Mouse (Mus musculus) hindbrain, embryonic 13.5 days (tissue): ENCODE data around the gene Pgam2. TPM values are rescaled to one million over a fixed set of nuclear protein-coding genes. Genes with fewer than 3 reads are reported as not detected.
A peak's percentile ranks its signal among the peaks of the same experiment; 100 is the strongest.

Experiments used
- ATAC-seq: fragments of 200-750 bp; cut with Nextera tagmentation; 2 replicates; pipeline ENCODE4 v1.8.0; 2017; ENCODE audit warnings: moderate TSS enrichment; ENCODE audit not compliant: low FRiP score
- H3K27ac ChIP-seq: fragments of 300-500 bp; sonication (generic); 2 replicates; pipeline ENCODE4 v1.5.1; 2015; ENCODE audit warnings: inconsistent platforms, mild to moderate bottlenecking, moderate library complexity
- H3K27me3 ChIP-seq: fragments of 300-500 bp; sonication (generic); 2 replicates; pipeline ENCODE4 v1.6.1; 2015; ENCODE audit warnings: mild to moderate bottlenecking, inconsistent platforms
- H3K36me3 ChIP-seq: fragments of 300-500 bp; sonication (generic); 2 replicates; pipeline ENCODE4 v1.6.1; 2015; ENCODE audit warnings: mild to moderate bottlenecking, inconsistent platforms
- H3K4me1 ChIP-seq: fragments of 300-500 bp; sonication (generic); replicated peaks from 2 replicates; pipeline ENCODE4 v1.6.1; 2015; ENCODE audit warnings: inconsistent platforms
- H3K4me2 ChIP-seq: fragments of 300-500 bp; sonication (generic); 2 replicates; pipeline ENCODE4 v1.6.1; 2015; ENCODE audit warnings: inconsistent platforms, mild to moderate bottlenecking, moderate library complexity
- H3K4me3 ChIP-seq: fragments of 300-500 bp; sonication (generic); 2 replicates; pipeline ENCODE4 v1.5.1; 2015; ENCODE audit warnings: mild to moderate bottlenecking, inconsistent platforms
- H3K9ac ChIP-seq: fragments of 300-500 bp; sonication (generic); 2 replicates; pipeline ENCODE4 v1.6.1; 2015; ENCODE audit warnings: mild to moderate bottlenecking, inconsistent platforms
- H3K9me3 ChIP-seq: fragments of 300-500 bp; sonication (generic); 2 replicates; pipeline ENCODE4 v1.6.1; 2016; ENCODE audit warnings: inconsistent platforms
- WGBS: fragments of 180-500 bp; shearing (Covaris S2); methylation state at CpG from one replicate; pipeline ENCODE4 v1.1.7; 2015; 5-methylcytosine and 5-hydroxymethylcytosine counted together
- polyA plus RNA-seq: library from polyadenylated mRNA; unstranded; fragments of >200 nt; fragmentation: Nextera tagmentation; extraction: Ambion mirVana; gene quantifications from 2 replicates; pipeline ENCODE4 v1.2.1, GENCODE M21; 2015

The Pgam2 gene
- 3.4 and 4.3 TPM in 2 replicates for polyA plus RNA-seq

- H3K27ac ChIP-seq, result no peak within 1 kb of the TSS
- H3K27me3 ChIP-seq, result no peaks in the 10 kb centered on the region
- 58% methylated on average over 8 of the region's 8 CpGs for WGBS
- ATAC-seq, result no peak
- no peak within 1 kb of the TSS for H3K9ac ChIP-seq
- H3K9me3 ChIP-seq, result no peaks in the 10 kb centered on the region
- peaks cover 31% of the 10 kb centered on the region for H3K36me3 ChIP-seq
- H3K4me2 ChIP-seq, result no peak within 1 kb of the TSS
- H3K4me1 ChIP-seq, result peaks cover 7% of the 10 kb centered on the region
- no peak within 1 kb of the TSS for H3K4me3 ChIP-seq
Measured at GRCm38 (mm10) chr11:5803551-5803981, at the start of gene Pgam2. Gene Pgam2, minus strand, starts transcription at chr11:5803733.

GRCm38 (mm10) chr11:5852314-5852713 is 48.8 kb upstream of the Pgam2 start:
- no peak for ATAC-seq
- no peaks in the 10 kb centered on the region for H3K27me3 ChIP-seq
- H3K9me3 ChIP-seq, result no peaks in the 10 kb centered on the region
- no peaks in the 10 kb centered on the region for H3K36me3 ChIP-seq
- H3K4me1 ChIP-seq, result peaks cover 14% of the 10 kb centered on the region; the same call in 1 of the 2 replicates
- H3K27ac ChIP-seq, result no peak overlapping the region
- H3K4me2 ChIP-seq, result no peak overlapping the region
- no peak overlapping the region for H3K4me3 ChIP-seq
- WGBS, result 25% methylated on average over 1 of the region's 1 CpGs
- H3K9ac ChIP-seq, result no peak overlapping the region

- Histone ChIP-seq H3K4me1 (peaks cover 13% of the 10 kb centered on the region; the same call in 1 of the 2 replicates), H3K27ac (no peak overlapping the region), H3K4me3 (no peak overlapping the region), H3K27me3 (no peaks in the 10 kb centered on the region), H3K9me3 (no peaks in the 10 kb centered on the region), H3K9ac (no peak overlapping the region), H3K4me2 (no peak overlapping the region), H3K36me3 (no peaks in the 10 kb centered on the region)
- WGBS, result 55% methylated on average over 4 of the region's 4 CpGs
- ATAC-seq, result no peak
Measured at GRCm38 (mm10) chr11:5851021-5851736, 47.6 kb upstream of the Pgam2 start.

- H3K9me3 ChIP-seq, result no peaks in the 10 kb centered on the region
- 68% methylated on average over 5 of the region's 5 CpGs for WGBS
- ATAC-seq, result no peak
Measured at GRCm38 (mm10) chr11:5850452-5850851, 46.9 kb upstream of the Pgam2 start.

GRCm38 (mm10) chr11:5849316-5849715 is 45.8 kb upstream of the Pgam2 start:
- H3K4me2 ChIP-seq, result no peak overlapping the region
- ATAC-seq, result no peak
- 0 out of 2 replicates have a peak, but pooled peaks cover 9% of the 10 kb centered on the region for H3K4me1 ChIP-seq
- H3K9me3 ChIP-seq, result no peaks in the 10 kb centered on the region
- no peak overlapping the region for H3K4me3 ChIP-seq
- H3K9ac ChIP-seq, result no peak overlapping the region
- H3K27ac ChIP-seq, result no peak overlapping the region
- WGBS, result 68% methylated on average over 2 of the region's 2 CpGs
- no peaks in the 10 kb centered on the region for H3K27me3 ChIP-seq
- H3K36me3 ChIP-seq, result no peaks in the 10 kb centered on the region

More at GRCm38 (mm10) chr11:5850452-5850851, 46.9 kb upstream of the Pgam2 start:
- Histone ChIP-seq H3K4me1 (0 out of 2 replicates have a peak, but pooled peaks cover 9% of the 10 kb centered on the region), H3K9ac (no peak overlapping the region), H3K27ac (no peak overlapping the region), H3K4me2 (no peak overlapping the region), H3K27me3 (no peaks in the 10 kb centered on the region), H3K36me3 (no peaks in the 10 kb centered on the region), H3K4me3 (no peak overlapping the region)

GRCm38 (mm10) chr11:5848741-5849140 is 45.2 kb upstream of the Pgam2 start:
- Histone ChIP-seq H3K9me3 (no peaks in the 10 kb centered on the region), H3K9ac (no peak overlapping the region), H3K4me3 (no peak overlapping the region), H3K27me3 (no peaks in the 10 kb centered on the region), H3K27ac (no peak overlapping the region), H3K4me2 (no peak overlapping the region), H3K4me1 (0 out of 2 replicates have a peak, but pooled peaks cover 9% of the 10 kb centered on the region), H3K36me3 (no peaks in the 10 kb centered on the region)
- 32% methylated on average over 6 of the region's 6 CpGs for WGBS
- ATAC-seq, result 0 out of 2 replicates have a peak, but pooled peaks have one; percentile 24

- Histone ChIP-seq H3K4me1 (0 out of 2 replicates have a peak, but pooled peaks cover 9% of the 10 kb centered on the region), H3K4me3 (no peak overlapping the region), H3K4me2 (no peak overlapping the region), H3K27ac (no peak overlapping the region), H3K27me3 (no peaks in the 10 kb centered on the region), H3K9me3 (no peaks in the 10 kb centered on the region), H3K9ac (no peak overlapping the region), H3K36me3 (no peaks in the 10 kb centered on the region)
- ATAC-seq, result no peak
- WGBS, result 75% methylated on average over 7 of the region's 7 CpGs
Measured at GRCm38 (mm10) chr11:5846639-5847345, 43.3 kb upstream of the Pgam2 start.

GRCm38 (mm10) chr11:5843131-5843530 is 39.6 kb upstream of the Pgam2 start:
- H3K36me3 ChIP-seq, result no peaks in the 10 kb centered on the region
- no peak overlapping the region for H3K4me3 ChIP-seq
- no peaks in the 10 kb centered on the region for H3K27me3 ChIP-seq
- H3K4me1 ChIP-seq, result no peaks in the 10 kb centered on the region; the same call in 1 of the 2 replicates
- no peak overlapping the region for H3K4me2 ChIP-seq
- no peak for ATAC-seq
- no peak overlapping the region for H3K27ac ChIP-seq
- H3K9ac ChIP-seq, result no peak overlapping the region
- no peaks in the 10 kb centered on the region for H3K9me3 ChIP-seq
- WGBS, result 86% methylated on average over 3 of the region's 3 CpGs

- no peaks in the 10 kb centered on the region for H3K36me3 ChIP-seq
- H3K9ac ChIP-seq, result no peak overlapping the region
- no peaks in the 10 kb centered on the region for H3K9me3 ChIP-seq
- no peak overlapping the region for H3K27ac ChIP-seq
- H3K4me1 ChIP-seq, result peaks cover 8% of the 10 kb centered on the region
- H3K4me2 ChIP-seq, result no peak overlapping the region
- no peak overlapping the region for H3K4me3 ChIP-seq
- no peak for ATAC-seq
- H3K27me3 ChIP-seq, result no peaks in the 10 kb centered on the region
- WGBS, result 95% methylated on average over 2 of the region's 2 CpGs
Measured at GRCm38 (mm10) chr11:5841751-5842150, 38.2 kb upstream of the Pgam2 start.

GRCm38 (mm10) chr11:5840346-5840745 is 36.8 kb upstream of the Pgam2 start:
- Histone ChIP-seq H3K4me2 (no peak overlapping the region), H3K4me3 (no peak overlapping the region), H3K9ac (no peak overlapping the region), H3K27me3 (no peaks in the 10 kb centered on the region), H3K27ac (no peak overlapping the region), H3K9me3 (no peaks in the 10 kb centered on the region), H3K36me3 (no peaks in the 10 kb centered on the region), H3K4me1 (peaks cover 16% of the 10 kb centered on the region)
- no peak for ATAC-seq
- WGBS, result 78% methylated on average over 7 of the region's 7 CpGs

- Histone ChIP-seq H3K9me3 (no peaks in the 10 kb centered on the region), H3K36me3 (peaks cover 11% of the 10 kb centered on the region), H3K27me3 (no peaks in the 10 kb centered on the region), H3K4me1 (peaks cover 16% of the 10 kb centered on the region), H3K27ac (peak within 1 kb of the TSS; percentile 77), H3K9ac (peak within 1 kb of the TSS; percentile 80), H3K4me2 (peak within 1 kb of the TSS; percentile 76), H3K4me3 (peak within 1 kb of the TSS; percentile 55)
- ATAC-seq, result peak; percentile 94
- WGBS, result under 1% methylated on average over 63 of the region's 63 CpGs
Measured at GRCm38 (mm10) chr11:5837251-5838246, 34.0 kb upstream of the Pgam2 start, which contains the start of gene Polm. Gene Polm, minus strand, starts transcription at chr11:5838016.
